ENCODE assay signal across 8 mouse cellular contexts in the genomic region with DNA sequence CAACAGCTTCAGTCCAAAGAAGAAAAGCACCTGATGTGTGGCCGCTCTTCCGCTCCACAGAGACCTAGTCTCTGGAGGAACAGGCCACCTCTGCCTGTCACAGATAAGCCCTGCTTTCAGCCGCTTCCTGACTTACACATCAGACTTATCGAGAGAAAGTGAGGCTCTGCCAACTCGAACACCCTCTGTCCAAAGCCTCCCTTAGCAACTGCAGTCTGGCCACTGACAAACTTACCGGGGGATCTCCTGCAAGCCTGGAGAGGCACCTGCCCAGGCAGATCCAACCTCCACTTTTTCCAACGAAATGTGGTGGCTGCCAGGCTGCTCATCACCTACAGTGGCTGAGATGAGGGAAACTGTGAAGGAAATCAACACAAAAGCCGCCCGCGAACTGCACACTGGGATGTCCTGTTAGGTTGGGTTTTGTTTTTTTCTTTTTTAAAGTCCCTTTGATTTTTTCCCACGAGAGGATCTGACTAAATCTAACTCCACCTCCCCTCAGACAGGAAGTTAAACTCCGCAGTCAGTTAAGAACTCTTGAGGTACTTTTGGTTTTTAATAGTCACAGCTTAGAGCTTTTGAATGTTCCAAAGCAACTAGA. TPM values are rescaled to one million over a fixed set of nuclear protein-coding genes. Genes with fewer than 3 reads are reported as not detected.
DNase-seq lines count a peak whose midpoint lies in the region; ATAC-seq and TF ChIP-seq lines count a peak whose summit lies in the region.

No protein-coding gene starts in this region.

- H3K9ac ChIP-seq in heart, postnatal 0 days (replicated peaks; ENCODE audit: low read depth, low read length), result peak overlapping the region; percentile 47; the same call in 1 of the 2 replicates
- peak overlapping the region; percentile 69 for H3K9ac ChIP-seq in liver, embryonic 13.5 days

- H3K4me2 ChIP-seq in heart, postnatal 0 days (ENCODE audit: low read depth, low read length), result peak overlapping the region; percentile 54
- H3K4me2 ChIP-seq in liver, embryonic 13.5 days, result peak overlapping the region; percentile 67

- H3K27ac ChIP-seq in heart, postnatal 0 days (ENCODE audit: low read depth), result peak overlapping the region; percentile 87
- H3K27ac ChIP-seq in liver, embryonic 13.5 days, result peak overlapping the region; percentile 92

- H3K4me3 ChIP-seq in heart, postnatal 0 days (ENCODE audit: low read depth, low read length), result peak overlapping the region; percentile 36
- peak overlapping the region; percentile 44 for H3K4me3 ChIP-seq in liver, embryonic 13.5 days (replicated peaks)

- H3K27me3 ChIP-seq in heart, postnatal 0 days (ENCODE audit: control insufficient read depth, insufficient read depth, low read length), result no peaks in the 10 kb centered on the region
- no peaks in the 10 kb centered on the region for H3K27me3 ChIP-seq in liver, embryonic 13.5 days
- no peaks in the 10 kb centered on the region for H3K27me3 ChIP-seq in splenic B cell, adult 2 months (ENCODE audit: control insufficient read depth, insufficient read depth, low read length, poor library complexity, severe bottlenecking)

- no peak for TF ChIP-seq EP300 in heart, postnatal 0 days (IDR thresholded peaks at IDR 0.05; ENCODE audit: low read depth)

- H3K4me1 ChIP-seq in heart, postnatal 0 days (ENCODE audit: control insufficient read depth, insufficient read depth), result peaks cover 58% of the 10 kb centered on the region
- peaks cover 76% of the 10 kb centered on the region for H3K4me1 ChIP-seq in liver, embryonic 13.5 days (replicated peaks)

- no peaks in the 10 kb centered on the region for H3K9me3 ChIP-seq in heart, postnatal 0 days (replicated peaks; ENCODE audit: control insufficient read depth, low read length)
- no peaks in the 10 kb centered on the region for H3K9me3 ChIP-seq in liver, embryonic 13.5 days (replicated peaks)

- DNase-seq in A20 (ENCODE audit: low read depth, low spot score) (peak; percentile 15), MEL-GATA-1-ER (ENCODE audit: extremely low read depth, low read depth) (peak; percentile 74)
- DNase-seq in heart, postnatal 0 days (ENCODE audit: low spot score), result peak; percentile 59
- peak; percentile 75 for DNase-seq in liver, embryonic 13.5 days
- peak; percentile 58 for DNase-seq in splenic B cell, adult 2 months (ENCODE audit: low read depth, low spot score)
- no peak for DNase-seq in urinary bladder, postnatal 10 days (ENCODE audit: low spot score)
- no peak for DNase-seq in left cerebral cortex, postnatal 25 days (ENCODE audit: low spot score in 2 of 2)
- no peak for DNase-seq in layer of hippocampus, postnatal 14 days (ENCODE audit: low spot score in 2 of 2)

- no peaks in the 10 kb centered on the region for H3K36me3 ChIP-seq in heart, postnatal 0 days (replicated peaks; ENCODE audit: control insufficient read depth, insufficient read depth, low read length)
- no peaks in the 10 kb centered on the region for H3K36me3 ChIP-seq in liver, embryonic 13.5 days
- no peaks in the 10 kb centered on the region for H3K36me3 ChIP-seq in splenic B cell, adult 2 months (ENCODE audit: control insufficient read depth, insufficient read depth, low read length, poor library complexity, severe bottlenecking)

- WGBS in heart, postnatal 0 days, result 23% methylated on average over 12 of the region's 12 CpGs
- 7% methylated on average over 12 of the region's 12 CpGs for WGBS in liver, embryonic 13.5 days (ENCODE audit: insufficient replicate concordance)

- TF ChIP-seq CTCF in heart, postnatal 0 days (IDR thresholded peaks at IDR 0.05; ENCODE audit: low read depth), result no peak

- intact Hi-C loops in left cerebral cortex, postnatal 25 days (cut with DNase I), result no loop called here

- peak; percentile 27; the same call in 1 of the 2 replicates for ATAC-seq in heart, postnatal 0 days (ENCODE audit: insufficient read depth, low read depth)
- peak; percentile 93 for ATAC-seq in liver, embryonic 13.5 days (ENCODE audit: low read depth)

RNA-seq across cellular contexts. Expression of a gene that starts 55.9 kb away (rescaled TPM):
- total RNA-seq in heart, postnatal 0 days (2014; rRNA removed; ENCODE audit: low replicate concordance), result 50.3 and 61.6 TPM in 2 replicates
- polyA plus RNA-seq in heart, postnatal 0 days (2015; fragmentation: Nextera tagmentation; extraction: Ambion mirVana), result 47.3 and 48.4 TPM in 2 replicates
- 9.2 and 9.7 TPM in 2 replicates for polyA plus RNA-seq in liver, embryonic 13.5 days (2015; fragmentation: Nextera tagmentation; extraction: Ambion mirVana)
- total RNA-seq in left cerebral cortex, postnatal 25 days (2021), result 10 to 100 TPM; 53.8 to 58.0 TPM
- 10 to 100 TPM; 35.6 to 40.3 TPM for total RNA-seq in layer of hippocampus, postnatal 14 days (2021)

Comparison
In these comparisons a context has a peak if more than half of its experiments do, and no peak if none do; other contexts are left out.
1. DNase-seq: peak in A20 (single experiment), MEL-GATA-1-ER (single experiment), heart, postnatal 0 days (single experiment), liver, embryonic 13.5 days (single experiment) and splenic B cell, adult 2 months (single experiment); none in urinary bladder, postnatal 10 days (single experiment), left cerebral cortex, postnatal 25 days (0 of 2) and layer of hippocampus, postnatal 14 days (0 of 2).